Mouse (Mus musculus): ENCODE results near the gene Gna15.

- TF ChIP-seq CTCF (IDR thresholded peaks at IDR 0.05; ENCODE audit: borderline replicate concordance, extremely low read depth, insufficient read depth, insufficient read length) (no peak), POLR2A (IDR thresholded peaks at IDR 0.05; ENCODE audit: borderline replicate concordance, extremely low read depth, insufficient read depth, insufficient read length, poor library complexity, severe bottlenecking) (no peak)
Observed at GRCm38 (mm10) chr10:81461673-81462414, 62.2 kb downstream of the Gna15 start.
